Mouse (Mus musculus) neural tube, embryonic 12.5 days (tissue): ENCODE results near the gene Rtn4ip1. TPM values are rescaled to one million over a fixed set of nuclear protein-coding genes. Genes with fewer than 3 reads are reported as not detected.

Experiments
- ATAC-seq: fragments of 200-750 bp; cut with Nextera tagmentation; 2 replicates; pipeline ENCODE4 v1.8.0; 2017; ENCODE audit warnings: low read depth, mild to moderate bottlenecking, moderate TSS enrichment, moderate library complexity; ENCODE audit not compliant: low FRiP score
- H3K27ac ChIP-seq: fragments of 300-500 bp; sonication (generic); 2 replicates; pipeline ENCODE4 v1.5.1; 2016
- H3K27me3 ChIP-seq: fragments of 300-500 bp; sonication (generic); replicated peaks from 2 replicates; pipeline ENCODE4 v1.6.1; 2016; ENCODE audit warnings: mild to moderate bottlenecking
- H3K36me3 ChIP-seq: fragments of 300-500 bp; sonication (generic); 2 replicates; pipeline ENCODE4 v1.6.1; 2016; ENCODE audit warnings: mild to moderate bottlenecking
- H3K4me1 ChIP-seq: fragments of 300-500 bp; sonication (generic); 2 replicates; pipeline ENCODE4 v1.6.1; 2016
- H3K4me2 ChIP-seq: fragments of 300-500 bp; sonication (generic); replicated peaks from 2 replicates; pipeline ENCODE4 v1.6.1; 2016; ENCODE audit warnings: mild to moderate bottlenecking
- H3K4me3 ChIP-seq: fragments of 300-500 bp; sonication (generic); 2 replicates; pipeline ENCODE4 v1.5.1; 2016
- H3K9ac ChIP-seq: fragments of 300-500 bp; sonication (generic); 2 replicates; pipeline ENCODE4 v1.6.1; 2016; ENCODE audit warnings: mild to moderate bottlenecking
- H3K9me3 ChIP-seq: fragments of 300-500 bp; sonication (generic); 2 replicates; pipeline ENCODE4 v1.6.1; 2016; ENCODE audit warnings: mild to moderate bottlenecking
- WGBS: fragments of 180-500 bp; shearing (Covaris S2); methylation state at CpG from one replicate; pipeline ENCODE4 v1.1.7; 2016; 5-methylcytosine and 5-hydroxymethylcytosine counted together
- polyA plus RNA-seq: library from polyadenylated mRNA; unstranded; fragments of >200 nt; fragmentation: Nextera tagmentation; extraction: Ambion mirVana; gene quantifications from 2 replicates; pipeline ENCODE4 v1.2.1, GENCODE M21; 2016

Rtn4ip1 gene
- polyA plus RNA-seq, 1 experiment from 2014 or later: 18.9 TPM

- H3K4me2 ChIP-seq: peak overlapping the region; percentile 60
- ATAC-seq: peak; percentile 50
- peaks cover 67% of the 10 kb centered on the region for H3K27me3 ChIP-seq
- H3K36me3 ChIP-seq: no peaks in the 10 kb centered on the region
- H3K9me3 ChIP-seq: no peaks in the 10 kb centered on the region
- H3K4me3 ChIP-seq: peak overlapping the region; percentile 27; the same call in 1 of the 2 replicates
- H3K4me1 ChIP-seq: peaks cover 16% of the 10 kb centered on the region
- H3K9ac ChIP-seq: no peak overlapping the region
- 2% methylated on average over 40 of the region's 40 CpGs for WGBS
- H3K27ac ChIP-seq: no peak overlapping the region
Measured at GRCm38 (mm10) chr10:44005677-44006641, 104.4 kb downstream of the Rtn4ip1 start.

Other genes with a start within 250 kb of the Rtn4ip1 start
- gene Qrsl1, start 62 bp upstream of the Rtn4ip1 start, polyA plus RNA-seq: 22.0 and 22.6 TPM in 2 replicates
- 0.08 and 0.14 TPM in 2 replicates for gene Crybg1, start 247.0 kb downstream of the Rtn4ip1 start, polyA plus RNA-seq